Mouse (Mus musculus): ENCODE results near the gene Apoc4.

The Apoc4 gene

DNA sequence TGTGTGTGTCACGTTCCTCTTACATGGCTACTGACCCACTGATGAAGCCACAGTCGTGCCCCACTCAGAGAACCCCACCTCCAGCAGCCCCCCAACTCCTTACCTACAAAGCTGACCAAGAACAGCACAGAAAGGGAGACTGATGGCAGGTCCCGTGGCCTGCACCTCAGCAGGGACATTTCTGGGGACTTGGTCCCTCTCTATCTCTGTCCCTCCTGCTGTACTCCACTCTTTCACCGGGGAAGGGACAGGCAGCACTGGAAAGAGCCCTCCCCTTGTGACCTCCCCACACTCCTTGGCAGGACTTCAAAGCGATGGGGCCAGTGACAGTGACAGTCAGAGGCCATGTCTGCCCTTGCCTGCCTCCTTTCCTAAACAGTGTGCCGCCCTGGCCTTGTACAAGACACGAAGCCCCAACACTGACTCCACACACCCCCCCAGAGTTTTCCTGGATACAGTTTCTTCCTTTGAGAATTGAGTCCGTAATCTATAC, at the start of gene Apoc4, which contains the start of gene Gm44805:
TSS of gene Apoc4 (minus strand) at position 278 of the 493 bp plus-strand sequence.
TSS of gene Gm44805 (minus strand) at position 222 of the 493 bp plus-strand sequence.
- DNase-seq = no peak

GRCm38 (mm10) chr7:19726541-19726940, 45.3 kb upstream of the Apoc4 start:
- no peak for DNase-seq

DNA sequence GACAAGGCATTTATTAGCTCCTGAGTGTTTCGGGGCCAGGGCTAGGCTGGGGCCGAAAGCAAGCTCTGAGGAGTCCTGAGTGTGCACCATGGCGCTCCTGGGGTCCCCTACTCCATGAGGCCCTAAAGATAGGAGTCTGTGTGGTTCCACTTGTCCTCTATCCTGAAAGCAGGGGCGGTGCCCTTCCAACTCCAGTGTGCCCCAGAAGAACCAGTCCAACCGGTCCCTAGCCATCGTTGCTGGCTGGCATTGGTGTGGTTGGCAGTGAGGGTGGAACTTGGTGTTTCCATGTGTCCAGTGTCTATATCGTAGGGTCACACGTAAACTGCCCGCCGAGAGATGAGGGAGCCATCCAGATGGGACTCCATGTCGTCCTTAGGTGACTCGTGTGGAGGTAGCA, 42.9 kb upstream of the Apoc4 start:
- no peak for DNase-seq

- no peak for DNase-seq
Measured at GRCm38 (mm10) chr7:19722754-19723195, 41.5 kb upstream of the Apoc4 start.

GRCm38 (mm10) chr7:19719200-19719599, 37.9 kb upstream of the Apoc4 start:
- DNase-seq = no peak

- DNase-seq = no peak
Measured at GRCm38 (mm10) chr7:19718297-19718952, 37.1 kb upstream of the Apoc4 start.

GRCm38 (mm10) chr7:19717346-19717745, 36.1 kb upstream of the Apoc4 start:
- DNase-seq = no peak

- no peak for DNase-seq
Measured at GRCm38 (mm10) chr7:19716822-19717221, 35.5 kb upstream of the Apoc4 start.

DNA sequence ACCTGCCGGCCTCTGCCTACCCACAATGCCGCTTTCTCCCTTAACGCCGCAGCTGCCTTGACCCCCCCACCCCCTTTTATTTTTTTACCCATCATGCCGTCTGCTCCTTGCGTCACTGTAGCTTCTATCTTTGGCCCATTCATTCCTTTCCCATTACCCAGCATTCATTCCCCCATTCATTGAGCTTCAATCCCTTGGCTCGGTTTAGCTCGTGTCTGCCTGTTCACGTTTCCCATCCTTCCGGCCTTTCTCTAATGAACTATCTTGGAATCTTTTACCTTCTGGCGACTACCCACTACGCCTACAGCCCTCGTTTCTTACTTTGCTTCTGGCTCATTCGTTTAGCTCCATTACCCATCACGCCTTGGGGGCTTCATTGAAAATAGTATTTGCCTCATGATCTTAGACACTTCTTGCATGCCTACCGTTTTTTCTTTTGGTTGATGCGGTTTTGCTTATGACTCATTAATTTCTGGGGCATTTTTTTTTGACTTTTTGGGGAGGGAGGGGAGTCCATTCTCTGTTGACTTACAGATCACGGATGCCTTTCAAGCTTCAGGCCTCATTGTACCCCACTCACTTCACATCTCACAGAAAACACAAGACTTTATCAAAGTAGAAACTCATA, 34.9 kb upstream of the Apoc4 start:
- DNase-seq = no peak

- peak; percentile 99 for DNase-seq
Measured at GRCm38 (mm10) chr7:19715239-19716054, 34.2 kb upstream of the Apoc4 start, which contains the start of gene Tomm40. Gene Tomm40, minus strand, starts transcription at chr7:19715438.

- peak in 1 of 2 experiments; percentile 65 for DNase-seq
Measured at GRCm38 (mm10) chr7:19714836-19715235, 33.6 kb upstream of the Apoc4 start.

DNA sequence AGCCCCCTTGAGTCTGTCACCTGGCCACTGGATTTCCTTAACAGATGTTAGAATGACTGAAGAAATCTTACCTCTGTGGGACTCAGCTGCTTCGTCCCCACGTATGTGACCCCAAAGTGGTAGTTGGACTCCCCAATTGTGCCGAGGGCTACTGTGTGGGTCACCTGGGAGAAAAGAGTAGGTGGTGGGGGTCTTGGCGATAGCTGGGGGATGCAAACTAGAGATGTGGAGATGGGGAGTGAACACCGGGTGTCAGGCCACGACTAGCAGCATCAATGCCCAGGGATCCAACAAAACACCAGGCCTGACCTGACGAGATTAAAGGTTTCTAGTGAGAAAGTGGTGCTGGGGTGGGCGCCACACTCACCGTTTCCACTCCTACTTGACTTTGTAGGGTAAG, 32.3 kb upstream of the Apoc4 start:
- DNase-seq = no peak

DNA sequence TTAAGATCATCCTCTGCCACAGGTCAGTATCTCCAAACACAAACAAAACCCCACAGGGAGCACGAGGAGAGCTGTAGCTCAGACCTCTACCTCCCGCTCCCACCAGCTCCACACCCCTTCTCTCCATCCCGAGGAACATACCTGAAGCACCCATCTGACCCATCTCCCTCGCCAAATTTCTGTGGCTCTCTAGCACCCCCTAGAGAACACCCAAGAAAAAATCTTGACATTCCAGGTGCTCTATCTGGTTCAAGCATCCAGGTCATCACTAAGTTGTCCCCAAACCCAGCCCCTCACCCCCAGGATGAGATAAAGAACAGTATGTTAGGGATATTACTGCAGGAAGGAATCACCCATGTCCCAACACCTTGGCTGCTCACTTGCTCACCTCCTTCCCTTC, 31.9 kb upstream of the Apoc4 start:
- DNase-seq = peak; percentile 53 to 62

DNA sequence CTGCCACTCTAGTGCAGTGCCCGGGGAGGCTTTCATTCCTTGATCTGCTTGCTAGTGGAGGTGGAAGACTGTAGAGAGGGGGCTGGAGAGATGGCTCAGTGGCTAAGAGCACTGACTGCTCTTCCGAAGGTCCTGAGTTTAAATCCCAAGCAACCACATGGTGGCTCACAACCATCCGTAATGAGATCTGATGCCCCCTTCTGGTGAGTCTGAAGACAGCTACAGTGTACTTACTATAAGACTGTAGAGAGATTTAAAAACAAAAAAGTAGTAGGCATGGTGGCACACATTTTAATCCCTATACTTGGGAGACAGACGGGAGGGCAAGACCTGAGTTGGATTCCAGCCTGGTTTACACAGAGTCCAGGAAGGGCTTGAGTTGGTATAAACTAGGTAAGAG, 31.1 kb upstream of the Apoc4 start:
- DNase-seq = no peak

GRCm38 (mm10) chr7:19710650-19711049, 29.4 kb upstream of the Apoc4 start:
- DNase-seq = no peak

GRCm38 (mm10) chr7:19705271-19705670, 24.0 kb upstream of the Apoc4 start:
- DNase-seq = no peak

- no peak for DNase-seq
Measured at GRCm38 (mm10) chr7:19704475-19704874, 23.2 kb upstream of the Apoc4 start.

DNA sequence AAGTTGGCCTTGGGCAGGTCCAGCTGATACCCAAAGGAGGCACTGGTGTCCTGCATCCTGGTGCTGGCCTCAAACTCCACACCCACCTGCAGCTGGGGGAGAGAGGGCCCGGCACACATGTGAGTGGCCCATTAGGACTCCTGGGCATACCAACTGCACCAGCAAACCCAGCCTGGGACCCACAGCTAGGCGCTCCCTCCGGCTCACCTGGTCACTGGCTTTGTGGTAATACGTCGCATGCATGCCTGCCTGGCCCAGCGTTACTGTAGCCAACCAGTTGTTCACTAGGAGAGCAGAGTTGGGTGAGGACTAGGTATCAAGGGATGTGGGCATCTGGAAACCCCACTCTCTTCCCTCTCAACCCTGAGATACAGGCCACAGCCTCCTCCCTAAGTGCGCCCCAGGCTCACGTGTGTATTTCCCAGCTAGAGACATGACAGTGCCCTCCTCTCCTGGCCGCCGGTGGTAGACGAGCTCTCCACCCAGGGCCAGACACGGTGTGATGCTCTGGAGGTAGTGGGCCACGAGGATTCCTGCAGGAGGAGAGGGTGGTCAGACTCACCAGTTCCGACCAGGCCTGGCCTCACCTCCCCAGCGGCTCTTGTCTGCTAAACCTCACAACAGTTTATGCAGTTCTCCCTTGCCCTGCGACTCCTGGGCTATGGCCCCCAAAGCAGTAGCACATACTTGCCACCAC, 21.7 kb upstream of the Apoc4 start:
- no peak for DNase-seq

DNA sequence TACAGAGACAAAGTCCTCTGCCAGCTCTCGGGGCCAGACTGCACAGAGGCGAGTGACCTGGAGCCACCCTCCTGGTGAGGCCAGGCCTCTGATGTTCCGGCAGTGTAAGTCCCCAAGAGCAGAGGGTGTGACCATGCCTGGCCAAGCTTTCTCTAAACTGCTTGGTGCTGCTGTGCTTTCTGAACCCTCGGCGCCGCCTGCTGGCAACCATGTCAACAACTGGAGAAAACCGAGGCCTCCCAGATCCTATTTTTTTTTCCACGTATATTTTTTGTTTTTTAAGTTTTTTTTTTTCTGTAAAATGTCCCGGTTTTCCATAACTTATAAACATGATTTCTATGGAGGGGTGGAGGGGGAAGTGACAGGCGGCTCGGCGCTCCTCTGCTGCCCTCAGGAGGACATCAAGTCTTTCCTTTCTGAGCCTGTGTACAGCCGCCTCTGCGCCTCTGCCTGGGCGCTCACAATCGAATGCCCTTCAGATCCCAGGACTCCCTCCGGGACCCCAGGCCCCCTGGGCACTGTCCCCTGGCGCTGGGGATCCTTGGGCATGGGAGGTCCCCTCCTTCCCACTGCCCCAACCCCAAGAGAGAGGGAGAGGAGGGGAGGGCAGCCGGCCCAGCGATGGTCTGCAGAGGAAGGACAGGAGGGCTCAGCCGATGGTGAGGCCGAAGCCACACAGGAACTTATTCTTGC, 19.9 kb upstream of the Apoc4 start:
- DNase-seq = peak; percentile 55 to 71

- no peak for DNase-seq
Measured at GRCm38 (mm10) chr7:19700299-19701068, 19.2 kb upstream of the Apoc4 start.

- DNase-seq = no peak
Measured at GRCm38 (mm10) chr7:19699827-19700148, 18.5 kb upstream of the Apoc4 start.
